Mouse (Mus musculus) kidney, postnatal 10 days (tissue): Measurements from ENCODE around the gene Hmgb1.
A peak's percentile ranks its signal among the peaks of the same experiment; 100 is the strongest.

Source experiments
- DNase-seq: peaks from one replicate; pipeline ENCODE4 v3.0.0; 2021; ENCODE audit warnings: mixed read lengths

Hmgb1 gene

GRCm38 (mm10) chr5:149051571-149052420 lies 132.5 kb downstream of the Hmgb1 start:
- DNase-seq = peak; percentile 93

GRCm38 (mm10) chr5:149051194-149051570 lies 133.1 kb downstream of the Hmgb1 start:
- peak; percentile 78 for DNase-seq

- no peak for DNase-seq
Observed at GRCm38 (mm10) chr5:149050588-149051160, 133.6 kb downstream of the Hmgb1 start.

GRCm38 (mm10) chr5:149049435-149049834 lies 134.9 kb downstream of the Hmgb1 start:
- DNase-seq = no peak

- DNase-seq = no peak
Observed at GRCm38 (mm10) chr5:149048961-149049360, 135.3 kb downstream of the Hmgb1 start.

- DNase-seq = no peak
Observed at GRCm38 (mm10) chr5:149046650-149047049, 137.6 kb downstream of the Hmgb1 start.

GRCm38 (mm10) chr5:149045470-149046085 lies 138.7 kb downstream of the Hmgb1 start:
- DNase-seq = no peak

- DNase-seq = no peak
Observed at GRCm38 (mm10) chr5:149045054-149045453, 139.2 kb downstream of the Hmgb1 start.

GRCm38 (mm10) chr5:149044067-149044466 lies 140.2 kb downstream of the Hmgb1 start:
- no peak for DNase-seq

GRCm38 (mm10) chr5:149043240-149043639 lies 141.0 kb downstream of the Hmgb1 start:
- DNase-seq = no peak

GRCm38 (mm10) chr5:149039825-149040224 lies 144.5 kb downstream of the Hmgb1 start:
- DNase-seq = peak; percentile 54

- DNase-seq = peak; percentile 78
Observed at GRCm38 (mm10) chr5:149037729-149038128, 146.6 kb downstream of the Hmgb1 start.

GRCm38 (mm10) chr5:149036920-149037319 lies 147.4 kb downstream of the Hmgb1 start:
- no peak for DNase-seq

- no peak for DNase-seq
Observed at GRCm38 (mm10) chr5:149032438-149032837, 151.9 kb downstream of the Hmgb1 start.

- peak; percentile 83 for DNase-seq
Observed at GRCm38 (mm10) chr5:149031199-149031750, 153.0 kb downstream of the Hmgb1 start.

- no peak for DNase-seq
Observed at GRCm38 (mm10) chr5:149030103-149030502, 154.2 kb downstream of the Hmgb1 start.

- no peak for DNase-seq
Observed at GRCm38 (mm10) chr5:149028394-149028793, 155.9 kb downstream of the Hmgb1 start.

- DNase-seq = no peak
Observed at GRCm38 (mm10) chr5:149027389-149027788, 156.9 kb downstream of the Hmgb1 start.

- DNase-seq = no peak
Observed at GRCm38 (mm10) chr5:149021120-149021519, 163.2 kb downstream of the Hmgb1 start.

GRCm38 (mm10) chr5:149020681-149021062 lies 163.6 kb downstream of the Hmgb1 start:
- no peak for DNase-seq

GRCm38 (mm10) chr5:149020059-149020680 lies 164.1 kb downstream of the Hmgb1 start:
- peak; percentile 36 for DNase-seq

- DNase-seq = no peak
Observed at GRCm38 (mm10) chr5:149017666-149018415, 166.4 kb downstream of the Hmgb1 start.
